10 mouse cellular contexts compared by ENCODE assay signal in the genomic region with DNA sequence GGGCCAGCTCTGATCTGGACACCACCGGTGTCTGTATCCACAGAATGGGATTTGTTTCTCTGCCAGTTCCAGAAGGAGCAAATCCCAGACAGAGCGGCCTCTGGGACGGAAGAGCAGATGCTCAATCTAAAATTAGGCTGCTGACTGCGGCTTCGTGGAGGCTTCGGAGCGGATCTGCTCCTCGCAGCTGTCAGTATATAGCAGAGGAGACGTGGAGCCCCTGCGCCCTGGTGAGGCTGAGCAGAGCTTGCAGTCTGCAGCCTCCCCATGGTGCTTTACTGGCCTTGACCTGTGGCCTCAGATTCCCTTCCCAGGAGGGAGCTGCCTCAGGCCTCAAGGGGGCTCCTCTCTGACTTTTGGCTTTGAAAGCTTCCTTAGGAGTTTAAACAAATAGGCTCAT. TPM values are rescaled to one million over a fixed set of nuclear protein-coding genes. Genes with fewer than 3 reads are reported as not detected.
DNase-seq lines count a peak whose midpoint lies in the region; ATAC-seq and TF ChIP-seq lines count a peak whose summit lies in the region.
"Had no signal": no experiment of that assay in that cellular context is flagged by ENCODE, and none has a peak within 500 bp of the region (broad histone marks: within the 10 kb centered on the region; RNA-seq: fewer than 3 reads in every experiment).

No protein-coding gene starts in this region.

- peak; percentile 38 for DNase-seq in kidney, postnatal 0 days (ENCODE audit: low spot score)
- DNase-seq in cerebellum, adult 8-10 months: peak; percentile 25
- peak; percentile 12 to 22 for DNase-seq in gastrocnemius, adult 8-10 months (ENCODE audit: low spot score in 2 of 2)
- peak; percentile 64 to 69 for DNase-seq in layer of hippocampus, postnatal 14 days (ENCODE audit: low spot score in 2 of 2)
- peak; percentile 68 for DNase-seq in right cerebral cortex, postnatal 14 days
- no peak for DNase-seq in thymus, postnatal 14 days
- no peak for DNase-seq in urinary bladder, postnatal 10 days (ENCODE audit: low spot score)

- no peaks in the 10 kb centered on the region for H3K27me3 ChIP-seq in kidney, postnatal 0 days (ENCODE audit: insufficient read depth, low read length)
- no peaks in the 10 kb centered on the region for H3K27me3 ChIP-seq in kidney, embryonic 14.5 days (ENCODE audit: control insufficient read depth, insufficient read depth, low read length)

- H3K36me3 ChIP-seq in kidney, postnatal 0 days (ENCODE audit: insufficient read depth, low read length): no peaks in the 10 kb centered on the region
- H3K36me3 ChIP-seq in kidney, embryonic 14.5 days (ENCODE audit: control insufficient read depth, insufficient read depth, low read length): no peaks in the 10 kb centered on the region

- TF ChIP-seq CTCF in kidney, postnatal 0 days (IDR thresholded peaks at IDR 0.05; ENCODE audit: low read depth): no peak

- WGBS in kidney, postnatal 0 days: 50% methylated on average over 10 of the region's 10 CpGs
- 58% methylated on average over 10 of the region's 10 CpGs for WGBS in kidney, embryonic 14.5 days

- no peaks in the 10 kb centered on the region for H3K4me1 ChIP-seq in kidney, postnatal 0 days (replicated peaks; ENCODE audit: insufficient read depth, low read length)
- no peaks in the 10 kb centered on the region for H3K4me1 ChIP-seq in kidney, embryonic 14.5 days (ENCODE audit: control insufficient read depth, insufficient read depth, low read length)

- no peak overlapping the region for H3K27ac ChIP-seq in kidney, postnatal 0 days
- H3K27ac ChIP-seq in kidney, embryonic 14.5 days (ENCODE audit: low read depth, low read length): no peak overlapping the region
- H3K27ac ChIP-seq: heart, adult 2 months had no signal

- no peak overlapping the region for H3K4me2 ChIP-seq in kidney, postnatal 0 days (ENCODE audit: low read length)
- no peak overlapping the region for H3K4me2 ChIP-seq in kidney, embryonic 14.5 days (replicated peaks; ENCODE audit: low read depth, low read length)

- no peak for ATAC-seq in kidney, postnatal 0 days (replicated peaks; ENCODE audit: low FRiP score, low read depth)
- no peak for ATAC-seq in kidney, embryonic 14.5 days (ENCODE audit: low FRiP score, low TSS enrichment)

- no peaks in the 10 kb centered on the region for H3K9me3 ChIP-seq in kidney, postnatal 0 days (replicated peaks; ENCODE audit: low read length)
- no peaks in the 10 kb centered on the region for H3K9me3 ChIP-seq in kidney, embryonic 14.5 days (ENCODE audit: control insufficient read depth, low read length)

- H3K4me3 ChIP-seq in kidney, postnatal 0 days (replicated peaks; ENCODE audit: low read depth, low read length): no peak overlapping the region
- H3K4me3 ChIP-seq in kidney, embryonic 14.5 days (ENCODE audit: low read length): no peak overlapping the region
- H3K4me3 ChIP-seq: heart, adult 2 months had no signal

- no peak overlapping the region for H3K9ac ChIP-seq in kidney, postnatal 0 days (ENCODE audit: low read depth, low read length)
- no peak overlapping the region for H3K9ac ChIP-seq in kidney, embryonic 14.5 days (ENCODE audit: low read depth, low read length)

RNA-seq across cellular contexts. Expression of a gene that starts 40.7 kb away (rescaled TPM):
- polyA plus RNA-seq in kidney, postnatal 0 days (2015; fragmentation: Nextera tagmentation; extraction: Ambion mirVana): not detected in 2 replicates
- not detected in 2 replicates for polyA plus RNA-seq in kidney, embryonic 14.5 days (2014; fragmentation: Nextera tagmentation; extraction: Ambion mirVana)
- not detected for total RNA-seq in gastrocnemius, adult 8-10 months (2022)
- not detected for total RNA-seq in layer of hippocampus, postnatal 14 days (2021)
- total RNA-seq: heart, adult 2 months had no signal
- polyA plus RNA-seq: heart, adult 2 months; neural tube, embryonic 11.5 days had no signal

Comparison
In these comparisons a context has a peak if more than half of its experiments do, and no peak if none do; other contexts are left out.
1. DNase-seq: peak in kidney, postnatal 0 days (single experiment), cerebellum, adult 8-10 months (single experiment), gastrocnemius, adult 8-10 months (2 of 2), layer of hippocampus, postnatal 14 days (2 of 2) and right cerebral cortex, postnatal 14 days (single experiment); none in thymus, postnatal 14 days (single experiment) and urinary bladder, postnatal 10 days (single experiment).